Mouse (Mus musculus) MEL (cell line): ENCODE data around the gene Ppif. TPM values are rescaled to one million over a fixed set of nuclear protein-coding genes. Genes with fewer than 3 reads are reported as not detected.

Experiments used
- DNase-seq: peaks from one replicate; pipeline ENCODE4 v3.0.0; 2011; ENCODE audit warnings: low read depth, low spot score
- H3K27ac ChIP-seq: 2 replicates; pipeline ENCODE4 v1.5.1; 2012; ENCODE audit warnings: low read depth, mild to moderate bottlenecking, control low read depth, low read length, moderate library complexity; ENCODE audit not compliant: control insufficient read depth
- H3K27me3 ChIP-seq, 2 experiments: fragments of 150-350 bp in 1 of 2; sonication (generic) in 1 of 2; 2 replicates each; pipeline ENCODE4 v1.6.1; 2012; ENCODE audit warnings: low read length in 2 of 2, mild to moderate bottlenecking in 2 of 2, improper control_type of control experiment in 1 of 2, moderate library complexity in 1 of 2; ENCODE audit not compliant: insufficient read depth in 2 of 2, control insufficient read depth in 1 of 2
- H3K36me3 ChIP-seq, 2 experiments: 2 replicates each; pipeline ENCODE4 v1.6.1; 2012 to 2014; ENCODE audit warnings: low read length in 2 of 2, improper control_type of control experiment in 1 of 2, inconsistent platforms in 1 of 2, mild to moderate bottlenecking in 1 of 2; ENCODE audit not compliant: insufficient read depth in 2 of 2, control insufficient read depth in 1 of 2
- H3K4me1 ChIP-seq, 2 experiments: fragments of 150-350 bp in 1 of 2; sonication (generic) in 1 of 2; 2 replicates each; pipeline ENCODE4 v1.6.1; 2012; ENCODE audit warnings: low read length in 2 of 2, improper control_type of control experiment in 1 of 2, mild to moderate bottlenecking in 1 of 2; ENCODE audit not compliant: insufficient read depth in 2 of 2, control insufficient read depth in 1 of 2
- H3K4me3 ChIP-seq, 2 experiments: fragments of 150-350 bp in 1 of 2; sonication (generic) in 1 of 2; 2 replicates each; pipeline ENCODE4 v1.5.1; 2012; ENCODE audit warnings: low read depth in 2 of 2, low read length in 2 of 2, mild to moderate bottlenecking in 2 of 2, moderate library complexity in 2 of 2, control low read depth in 1 of 2, improper control_type of control experiment in 1 of 2; ENCODE audit not compliant: control insufficient read depth in 1 of 2, insufficient read depth in 1 of 2
- H3K79me2 ChIP-seq: 2 replicates; pipeline ENCODE4 v1.6.1; 2012; ENCODE audit warnings: mild to moderate bottlenecking, low read length, moderate library complexity; ENCODE audit not compliant: control insufficient read depth, poor library complexity, insufficient read depth
- H3K9ac ChIP-seq: 2 replicates; pipeline ENCODE4 v1.6.1; 2012; ENCODE audit warnings: low read depth, mild to moderate bottlenecking, control low read depth, low read length, moderate library complexity; ENCODE audit not compliant: control insufficient read depth, poor library complexity, severe bottlenecking
- H3K9me3 ChIP-seq: fragments of 150-350 bp; sonication (generic); replicated peaks from 2 replicates; pipeline ENCODE4 v1.6.1; 2012; ENCODE audit warnings: mild to moderate bottlenecking, low read length, improper control_type of control experiment, moderate library complexity; ENCODE audit not compliant: insufficient read depth
- EP300 ChIP-seq, 2 experiments: IDR thresholded peaks; 2 replicates each; pipeline ENCODE4 v1.6.1; 2011; ENCODE audit warnings: improper control_type of control experiment in 2 of 2, low read length in 2 of 2, low read depth in 1 of 2, mild to moderate bottlenecking in 1 of 2
- ETS1 ChIP-seq: IDR thresholded peaks from 2 replicates; pipeline ENCODE4 v1.6.1; 2012; ENCODE audit warnings: low read depth, mild to moderate bottlenecking, inconsistent platforms, low read length, improper control_type of control experiment, moderate library complexity
- GABPA ChIP-seq: IDR thresholded peaks from 2 replicates; pipeline ENCODE4 v1.6.1; 2012; ENCODE audit warnings: low read depth, mild to moderate bottlenecking, inconsistent platforms, low read length, improper control_type of control experiment, moderate library complexity
- GATA1 ChIP-seq: IDR thresholded peaks from 2 replicates; pipeline ENCODE4 v1.6.1; 2011; ENCODE audit warnings: low read depth, low read length, improper control_type of control experiment
- HCFC1 ChIP-seq: IDR thresholded peaks from 2 replicates; pipeline ENCODE4 v1.6.1; 2012; ENCODE audit warnings: low read depth, mild to moderate bottlenecking, inconsistent platforms, low read length, improper control_type of control experiment, moderate library complexity
- JUND ChIP-seq: IDR thresholded peaks from 2 replicates; pipeline ENCODE4 v1.6.1; 2011; ENCODE audit warnings: low read depth, mild to moderate bottlenecking, improper control_type of control experiment, low read length
- MAX ChIP-seq: IDR thresholded peaks from 2 replicates; pipeline ENCODE4 v1.6.1; 2011; ENCODE audit warnings: low read length, improper control_type of control experiment
- MAZ ChIP-seq: IDR thresholded peaks from 2 replicates; pipeline ENCODE4 v1.6.1; 2012; ENCODE audit warnings: low read depth, mild to moderate bottlenecking, inconsistent platforms, low read length, improper control_type of control experiment
- MYC ChIP-seq: IDR thresholded peaks from 2 replicates; pipeline ENCODE4 v1.6.1; 2011; ENCODE audit warnings: low read depth, mild to moderate bottlenecking, low read length, improper control_type of control experiment, moderate library complexity
- NRF1 ChIP-seq: IDR thresholded peaks from 2 replicates; pipeline ENCODE4 v1.6.1; 2014; ENCODE audit warnings: low read depth, mild to moderate bottlenecking, inconsistent platforms, low read length, improper control_type of control experiment, moderate library complexity; ENCODE audit not compliant: poor library complexity, insufficient read depth, severe bottlenecking
- POLR2AphosphoS2 ChIP-seq: IDR thresholded peaks from 2 replicates; pipeline ENCODE4 v1.6.1; 2011; ENCODE audit warnings: low read length, improper control_type of control experiment
- POLR2AphosphoS5 ChIP-seq: IDR thresholded peaks from 2 replicates; pipeline ENCODE4 v1.6.1; 2012; ENCODE audit warnings: low read depth, borderline replicate concordance, mild to moderate bottlenecking, inconsistent platforms, low read length, moderate library complexity, mixed read lengths
- TAL1 ChIP-seq: IDR thresholded peaks from 2 replicates; pipeline ENCODE4 v1.6.1; 2012; ENCODE audit warnings: mild to moderate bottlenecking, inconsistent platforms, low read length, moderate library complexity, mixed read lengths
- TBP ChIP-seq: IDR thresholded peaks from 2 replicates; pipeline ENCODE4 v1.8.0; 2011; ENCODE audit warnings: low read depth, low read length, improper control_type of control experiment
- TCF12 ChIP-seq: IDR thresholded peaks from 2 replicates; pipeline ENCODE4 v1.6.1; 2014; ENCODE audit warnings: low read depth, mild to moderate bottlenecking, inconsistent platforms, low read length, improper control_type of control experiment, moderate library complexity
- UBTF ChIP-seq: IDR thresholded peaks from 2 replicates; pipeline ENCODE4 v1.6.1; 2012; ENCODE audit warnings: low read depth, mild to moderate bottlenecking, inconsistent platforms, low read length, improper control_type of control experiment, moderate library complexity, borderline replicate concordance; ENCODE audit not compliant: insufficient read depth
- USF1 ChIP-seq: IDR thresholded peaks from 2 replicates; pipeline ENCODE4 v1.6.1; 2014; ENCODE audit warnings: low read depth, mild to moderate bottlenecking, inconsistent platforms, low read length, improper control_type of control experiment, moderate library complexity
- ZC3H11A ChIP-seq: IDR thresholded peaks from 2 replicates; pipeline ENCODE4 v1.6.1; 2012; ENCODE audit warnings: low read depth, mild to moderate bottlenecking, inconsistent platforms, low read length, improper control_type of control experiment
- ZKSCAN1 ChIP-seq: IDR thresholded peaks from 2 replicates; pipeline ENCODE4 v1.6.1; 2012; ENCODE audit warnings: low read depth, mild to moderate bottlenecking, inconsistent platforms, low read length, improper control_type of control experiment, moderate library complexity
- ZMIZ1 ChIP-seq: IDR thresholded peaks from 2 replicates; pipeline ENCODE4 v1.6.1; 2012; ENCODE audit warnings: low read depth, mild to moderate bottlenecking, inconsistent platforms, low read length, improper control_type of control experiment, moderate library complexity
- polyA plus RNA-seq, 2 experiments: library from polyadenylated mRNA; stranded (reverse) in 1 of 2; unstranded in 1 of 2; fragments of >175 nt in 1 of 2; fragments of >200 nt in 1 of 2; gene quantifications; 2 replicates each; pipeline versions ENCODE4 v1.2.1 to v1.2.4; 2012; ENCODE audit warnings: low replicate concordance in 2 of 2, low read depth in 1 of 2; ENCODE audit not compliant: insufficient read length in 2 of 2, insufficient read depth in 1 of 2, missing spikeins in 1 of 2
- total RNA-seq: library from RNA; depleted of rRNA; stranded (reverse); fragments of 300-350 nt; gene quantifications from 2 replicates; pipeline ENCODE4 v1.2.3, GENCODE M21; 2012

Gene Ppif
- total and polyA plus RNA-seq, 3 experiments: 71.0 to 128 (median 127) TPM

DNA sequence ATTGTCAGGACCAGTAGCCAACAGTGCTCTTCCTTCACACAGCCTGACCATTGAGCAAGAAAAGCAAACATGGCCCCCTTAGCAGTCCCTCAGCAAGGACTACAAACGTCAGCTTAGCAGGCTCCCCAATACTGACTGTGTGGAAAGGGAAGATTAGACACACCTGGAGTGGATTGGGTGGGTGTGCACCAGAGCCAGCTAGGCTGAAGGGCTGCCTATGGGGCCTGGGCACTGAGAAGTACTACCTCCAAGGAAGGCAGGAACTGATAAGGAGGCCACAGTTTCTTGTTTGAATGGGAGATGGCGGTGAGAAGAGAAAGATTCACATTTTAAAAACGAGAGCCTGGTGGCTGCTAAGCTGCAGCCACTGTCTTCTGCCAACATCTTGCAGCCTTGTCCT is 26.4 kb upstream of the Ppif start:
- no peak for TF ChIP-seq POLR2AphosphoS5
- TF ChIP-seq MAZ: no peak
- TF ChIP-seq HCFC1: no peak
- 0 out of 2 replicates have a peak, but pooled peaks have one; percentile 5 for TF ChIP-seq TAL1
- TF ChIP-seq ZMIZ1: no peak
- TF ChIP-seq TCF12: no peak
- TF ChIP-seq GATA1: peak; percentile 49
- no peak for TF ChIP-seq POLR2AphosphoS2
- TF ChIP-seq USF1: no peak
- TF ChIP-seq JUND: no peak
- TF ChIP-seq EP300 (IDR thresholded peaks at IDR 0.05; ENCODE audit: low read depth in 1 of 2, low read length in 2 of 2): 0 out of 4 replicates have a peak, but pooled peaks of 1 of the 2 experiments have one; percentile 16
- Histone ChIP-seq H3K79me2 (no peaks in the 10 kb centered on the region), H3K9ac (no peak overlapping the region), H3K9me3 (no peaks in the 10 kb centered on the region), H3K27me3 (no peaks in the 10 kb centered on the region), H3K4me3 (no peak overlapping the region), H3K4me1 (peaks cover 3 to 12% of the 10 kb centered on the region in 2 experiments), H3K36me3 (peaks cover 0 to 4% of the 10 kb centered on the region in 2 experiments; a peak in 2 of 4 replicates), H3K27ac (no peak overlapping the region)
- DNase-seq: peak; percentile 55

- H3K9me3 ChIP-seq: no peaks in the 10 kb centered on the region
- no peaks in the 10 kb centered on the region for H3K4me1 ChIP-seq
- no peaks in the 10 kb centered on the region for H3K79me2 ChIP-seq
- H3K4me3 ChIP-seq: no peak overlapping the region
- TF ChIP-seq TBP: no peak
- no peak for TF ChIP-seq ZMIZ1
- no peak for TF ChIP-seq UBTF
- TF ChIP-seq ETS1: no peak
- TF ChIP-seq MAX: no peak
- no peak for TF ChIP-seq NRF1
- TF ChIP-seq GABPA: no peak
- TF ChIP-seq ZC3H11A: no peak
- no peak for TF ChIP-seq ZKSCAN1
- no peak for TF ChIP-seq MYC
- no peak for TF ChIP-seq EP300 (IDR thresholded peaks at IDR 0.05; ENCODE audit: low read depth in 1 of 2, low read length in 2 of 2)
- no peaks in the 10 kb centered on the region; a peak in 1 of 4 replicates for H3K36me3 ChIP-seq
- peaks cover 0 to 4% of the 10 kb centered on the region in 2 experiments; a peak in 3 of 4 replicates for H3K27me3 ChIP-seq
- H3K27ac ChIP-seq: no peak overlapping the region
- H3K9ac ChIP-seq: no peak overlapping the region
- no peak for DNase-seq
Measured at GRCm38 (mm10) chr14:25679625-25680024, 14.3 kb upstream of the Ppif start.
